Mouse (Mus musculus) stomach, embryonic 16.5 days (tissue): ENCODE results near the gene Pla2g1b. TPM values are rescaled to one million over a fixed set of nuclear protein-coding genes. Genes with fewer than 3 reads are reported as not detected.
A peak's percentile ranks its signal among the peaks of the same experiment; 100 is the strongest.

ENCODE experiments used
- ATAC-seq: fragments of 200-750 bp; cut with Nextera tagmentation; 2 replicates; pipeline ENCODE4 v1.8.0; 2017; ENCODE audit warnings: moderate number of reproducible peaks, moderate TSS enrichment; ENCODE audit not compliant: insufficient read depth, low FRiP score
- H3K27ac ChIP-seq: fragments of 300-500 bp; sonication (generic); 2 replicates; pipeline ENCODE4 v1.5.1; 2014; ENCODE audit warnings: low read length
- H3K27me3 ChIP-seq: fragments of 300-500 bp; sonication (generic); 2 replicates; pipeline ENCODE4 v1.6.1; 2014; ENCODE audit warnings: low read length, control low read depth, mixed read lengths; ENCODE audit not compliant: control insufficient read depth, insufficient read depth
- H3K36me3 ChIP-seq: fragments of 300-500 bp; sonication (generic); 2 replicates; pipeline ENCODE4 v1.6.1; 2014; ENCODE audit warnings: low read length; ENCODE audit not compliant: control insufficient read depth, insufficient read depth
- H3K4me1 ChIP-seq: fragments of 300-500 bp; sonication (generic); 2 replicates; pipeline ENCODE4 v1.6.1; 2014; ENCODE audit warnings: low read length, control low read depth, mixed read lengths; ENCODE audit not compliant: control insufficient read depth, insufficient read depth
- H3K4me2 ChIP-seq: fragments of 300-500 bp; sonication (generic); 2 replicates; pipeline ENCODE4 v1.6.1; 2014; ENCODE audit warnings: low read depth, low read length, mixed read lengths
- H3K4me3 ChIP-seq: fragments of 300-500 bp; sonication (generic); replicated peaks from 2 replicates; pipeline ENCODE4 v1.5.1; 2014; ENCODE audit warnings: mild to moderate bottlenecking, low read length
- H3K9ac ChIP-seq: fragments of 300-500 bp; sonication (generic); 2 replicates; pipeline ENCODE4 v1.6.1; 2014; ENCODE audit warnings: low read length
- H3K9me3 ChIP-seq: fragments of 300-500 bp; sonication (generic); replicated peaks from 2 replicates; pipeline ENCODE4 v1.6.1; 2016; ENCODE audit warnings: low read length, control low read depth; ENCODE audit not compliant: control insufficient read depth
- WGBS: fragments of 180-500 bp; shearing (Covaris S2); extraction: QIAGEN DNeasy Blood & Tissue Kit; methylation state at CpG from one replicate; pipeline ENCODE4 v1.1.7; 2014; 5-methylcytosine and 5-hydroxymethylcytosine counted together
- polyA plus RNA-seq: library from polyadenylated mRNA; unstranded; fragments of >200 nt; fragmentation: Nextera tagmentation; extraction: Ambion mirVana; gene quantifications from 2 replicates; pipeline ENCODE4 v1.2.1, GENCODE M21; 2015

Pla2g1b gene
- polyA plus RNA-seq, 1 experiment from 2014 or later = 16.6 TPM

GRCm38 (mm10) chr5:115507981-115508858, 42.2 kb downstream of the Pla2g1b start:
- no peak for ATAC-seq
- H3K36me3 ChIP-seq = no peaks in the 10 kb centered on the region
- WGBS = 38% methylated on average over 18 of the region's 18 CpGs

DNA sequence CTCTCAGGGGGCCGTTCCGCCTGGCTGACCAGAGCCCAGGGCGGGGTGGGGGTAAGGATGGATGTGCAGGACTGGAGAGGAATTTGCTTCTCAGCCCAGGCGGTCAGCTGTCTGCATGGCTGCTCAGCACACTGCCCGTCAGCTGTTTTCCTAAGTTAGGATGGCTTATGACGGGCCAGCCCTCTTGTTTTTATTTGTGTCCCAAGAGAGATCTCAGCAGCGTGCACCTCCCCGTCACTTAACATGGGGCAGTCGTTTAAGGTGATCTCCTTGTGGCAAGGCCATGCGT, 42.7 kb downstream of the Pla2g1b start:
- H3K4me2 ChIP-seq = peak overlapping the region; percentile 96
- no peaks in the 10 kb centered on the region for H3K9me3 ChIP-seq
- peak overlapping the region; percentile 93 for H3K4me3 ChIP-seq
- no peaks in the 10 kb centered on the region for H3K27me3 ChIP-seq
- H3K27ac ChIP-seq = peak overlapping the region; percentile 77
- no peaks in the 10 kb centered on the region for H3K36me3 ChIP-seq
- 41% methylated on average over 10 of the region's 10 CpGs for WGBS
- ATAC-seq = peak; percentile 26; the same call in 1 of the 2 replicates
- H3K4me1 ChIP-seq = peaks cover 31% of the 10 kb centered on the region
- peak overlapping the region; percentile 95 for H3K9ac ChIP-seq

More at GRCm38 (mm10) chr5:115507981-115508858, 42.2 kb downstream of the Pla2g1b start:
- no peaks in the 10 kb centered on the region for H3K9me3 ChIP-seq
- H3K9ac ChIP-seq = peak overlapping the region; percentile 95
- peak overlapping the region; percentile 77 for H3K27ac ChIP-seq
- H3K27me3 ChIP-seq = no peaks in the 10 kb centered on the region
- H3K4me2 ChIP-seq = peak overlapping the region; percentile 96
- H3K4me1 ChIP-seq = peaks cover 31% of the 10 kb centered on the region
- H3K4me3 ChIP-seq = peak overlapping the region; percentile 93

DNA sequence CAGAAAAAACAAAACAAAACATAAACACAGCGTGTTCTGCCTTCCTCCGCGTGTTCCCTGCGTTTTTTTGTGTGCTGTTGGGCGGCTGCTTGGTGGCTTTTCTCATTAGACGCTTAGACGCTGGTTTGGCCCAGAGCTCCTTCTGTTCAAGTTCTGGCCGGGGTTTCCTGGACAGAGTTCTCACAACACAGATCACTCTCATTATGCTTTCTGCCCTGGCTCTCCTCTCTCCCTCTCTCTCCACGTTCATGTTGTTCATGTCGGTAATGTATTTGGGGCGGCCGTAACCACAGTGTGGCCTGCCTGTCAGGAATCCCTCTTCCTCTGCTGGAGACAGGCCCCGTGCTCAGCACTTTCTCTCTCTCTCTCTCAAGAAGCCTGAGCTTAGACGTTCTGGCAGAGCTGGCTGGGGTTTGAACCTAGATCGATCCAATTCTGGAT, 43.3 kb downstream of the Pla2g1b start:
- peak overlapping the region; percentile 95 for H3K9ac ChIP-seq
- H3K4me2 ChIP-seq = peak overlapping the region; percentile 96
- 32% methylated on average over 15 of the region's 15 CpGs for WGBS
- H3K9me3 ChIP-seq = no peaks in the 10 kb centered on the region
- H3K4me3 ChIP-seq = peak overlapping the region; percentile 93
- no peaks in the 10 kb centered on the region for H3K27me3 ChIP-seq
- H3K27ac ChIP-seq = peak overlapping the region; percentile 77
- H3K4me1 ChIP-seq = peaks cover 33% of the 10 kb centered on the region
- ATAC-seq = peak; percentile 13; the same call in 1 of the 2 replicates
- no peaks in the 10 kb centered on the region for H3K36me3 ChIP-seq

GRCm38 (mm10) chr5:115509790-115510689, 44.0 kb downstream of the Pla2g1b start:
- peak overlapping the region; percentile 77 for H3K27ac ChIP-seq
- H3K4me1 ChIP-seq = peaks cover 40% of the 10 kb centered on the region
- H3K4me2 ChIP-seq = peak overlapping the region; percentile 96
- H3K9me3 ChIP-seq = no peaks in the 10 kb centered on the region
- H3K9ac ChIP-seq = peak overlapping the region; percentile 95
- H3K27me3 ChIP-seq = no peaks in the 10 kb centered on the region
- ATAC-seq = no peak
- WGBS = 70% methylated on average over 15 of the region's 15 CpGs
- peak overlapping the region; percentile 93 for H3K4me3 ChIP-seq
- H3K36me3 ChIP-seq = no peaks in the 10 kb centered on the region

- peaks cover 47% of the 10 kb centered on the region for H3K4me1 ChIP-seq
- no peak for ATAC-seq
- H3K4me2 ChIP-seq = no peak overlapping the region
- WGBS = 93% methylated on average over 7 of the region's 7 CpGs
- H3K27me3 ChIP-seq = no peaks in the 10 kb centered on the region
- H3K36me3 ChIP-seq = no peaks in the 10 kb centered on the region
- H3K4me3 ChIP-seq = no peak overlapping the region
- no peak overlapping the region for H3K27ac ChIP-seq
- no peaks in the 10 kb centered on the region for H3K9me3 ChIP-seq
- no peak overlapping the region for H3K9ac ChIP-seq
Measured at GRCm38 (mm10) chr5:115512375-115512774, 46.3 kb downstream of the Pla2g1b start.

- Histone ChIP-seq H3K27me3 (no peaks in the 10 kb centered on the region), H3K4me3 (no peak overlapping the region), H3K27ac (no peak overlapping the region), H3K4me2 (no peak overlapping the region), H3K9ac (no peak overlapping the region), H3K36me3 (no peaks in the 10 kb centered on the region), H3K4me1 (peaks cover 38% of the 10 kb centered on the region), H3K9me3 (no peaks in the 10 kb centered on the region)
- no peak for ATAC-seq
- 94% methylated on average over 14 of the region's 14 CpGs for WGBS
Measured at GRCm38 (mm10) chr5:115513246-115513645, 47.2 kb downstream of the Pla2g1b start.

- Histone ChIP-seq H3K4me3 (no peak overlapping the region), H3K36me3 (no peaks in the 10 kb centered on the region), H3K9me3 (no peaks in the 10 kb centered on the region), H3K27me3 (no peaks in the 10 kb centered on the region), H3K27ac (no peak overlapping the region), H3K9ac (no peak overlapping the region), H3K4me2 (no peak overlapping the region), H3K4me1 (peaks cover 33% of the 10 kb centered on the region)
- no peak for ATAC-seq
- 91% methylated on average over 16 of the region's 16 CpGs for WGBS
Measured at GRCm38 (mm10) chr5:115513721-115514120, 47.7 kb downstream of the Pla2g1b start.

GRCm38 (mm10) chr5:115514346-115514745, 48.3 kb downstream of the Pla2g1b start:
- H3K36me3 ChIP-seq = no peaks in the 10 kb centered on the region
- H3K4me3 ChIP-seq = no peak overlapping the region
- no peaks in the 10 kb centered on the region for H3K27me3 ChIP-seq
- 0 out of 2 replicates have a peak overlapping the region, but pooled peaks have one; percentile 16 for H3K9ac ChIP-seq
- no peak overlapping the region for H3K4me2 ChIP-seq
- H3K27ac ChIP-seq = peak overlapping the region; percentile 92
- no peak for ATAC-seq
- H3K4me1 ChIP-seq = peaks cover 31% of the 10 kb centered on the region
- 58% methylated on average over 6 of the region's 6 CpGs for WGBS
- H3K9me3 ChIP-seq = no peaks in the 10 kb centered on the region
